Mouse (Mus musculus): ENCODE measurements around the gene Trim37. TPM values are rescaled to one million over a fixed set of nuclear protein-coding genes. Genes with fewer than 3 reads are reported as not detected.
A peak's percentile ranks its signal among the peaks of the same experiment; 100 is the strongest.

The Trim37 gene
- total and polyA plus RNA-seq, 3 experiments: 36.2 to 60.6 (median 41.9) TPM

DNA sequence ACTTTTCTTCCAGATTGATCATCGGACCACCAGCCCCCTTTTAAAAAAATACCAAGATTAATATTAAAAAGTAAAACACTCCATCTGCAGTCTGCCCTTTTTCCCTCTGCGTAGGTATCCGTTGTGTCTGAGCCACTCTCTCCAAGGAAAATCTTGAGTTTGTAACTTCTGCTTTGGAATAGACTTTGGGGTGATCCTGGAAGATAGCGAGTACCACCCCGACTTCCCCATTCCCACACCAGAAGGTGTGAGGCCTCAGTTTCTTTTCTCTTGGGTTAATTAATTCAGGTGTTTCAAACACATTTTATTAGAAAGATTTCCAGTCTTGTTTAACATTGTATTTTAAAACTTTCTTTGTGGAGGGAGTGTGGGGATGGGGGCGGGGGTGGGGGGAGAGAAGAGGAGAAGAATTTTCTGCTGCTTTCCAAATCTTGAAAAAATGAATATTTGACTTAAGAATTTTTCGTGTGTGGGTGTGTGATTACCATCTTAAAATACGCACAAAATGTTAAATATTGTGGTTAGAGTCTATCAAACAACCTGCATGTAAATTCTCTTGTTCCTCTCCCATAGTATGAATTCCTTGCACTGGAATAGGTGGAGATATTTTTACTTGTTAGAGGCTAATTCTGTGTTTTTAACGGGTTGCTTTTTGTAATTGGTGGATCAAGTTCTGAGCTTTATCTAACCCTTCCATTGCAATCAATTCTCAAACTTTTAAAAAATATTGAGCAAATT, 16.5 kb upstream of the Trim37 start:
- H3K36me3 ChIP-seq (replicated peaks in 1 of 2; ENCODE audit: control insufficient read depth in 1 of 2, insufficient read depth in 1 of 2, low read length in 1 of 2): peaks cover 14 to 46% of the 10 kb centered on the region in 2 experiments
- peak overlapping the region; percentile 100 for H3K4me2 ChIP-seq (ENCODE audit: insufficient read depth, low read depth, poor library complexity, severe bottlenecking)
- TF ChIP-seq CHD1 (IDR thresholded peaks at IDR 0.05; ENCODE audit: low read depth, low read length): peak; percentile 57; the same call in 1 of the 2 replicates
- TF ChIP-seq JUND (conservative IDR thresholded peaks at IDR 0.05; ENCODE audit: low read depth, low read length): no peak
- H3K79me2 ChIP-seq (replicated peaks; ENCODE audit: control insufficient read depth, extremely low read depth, insufficient read depth, poor library complexity, severe bottlenecking): peaks cover 70% of the 10 kb centered on the region
- peak overlapping the region; percentile 87 for H3K9ac ChIP-seq (ENCODE audit: insufficient read depth, low read depth)
- H3K9me3 ChIP-seq (replicated peaks; ENCODE audit: low read length): no peaks in the 10 kb centered on the region
- H3K4me1 ChIP-seq (ENCODE audit: control insufficient read depth in 1 of 2, insufficient read depth in 2 of 2): peaks cover 0 to 36% of the 10 kb centered on the region in 2 experiments; a peak in 2 of 4 replicates
- in situ Hi-C loops (cut with MboI; ENCODE audit: low pct_ligation_motif_present, low pct_unique_long_range_greater_than_20kb, low sequenced_read_pairs) (no loop called here), dilution Hi-C loops (cut with MboI; ENCODE audit: extremely low pct_ligation_motif_present, extremely low pct_unique_long_range_greater_than_20kb, low sequenced_read_pairs) (no loop called here)
- no peak overlapping the region for H3K27ac ChIP-seq (ENCODE audit: insufficient read depth, low read depth)
- peak overlapping the region; percentile 66 to 88 (median 78) for H3K4me3 ChIP-seq (replicated peaks in 1 of 3; ENCODE audit: low read depth in 2 of 3, low read length in 2 of 3, poor library complexity in 1 of 3)
- DNase-seq (ENCODE audit: extremely low read depth): no peak
- no peaks in the 10 kb centered on the region for H3K27me3 ChIP-seq (replicated peaks)

DNA sequence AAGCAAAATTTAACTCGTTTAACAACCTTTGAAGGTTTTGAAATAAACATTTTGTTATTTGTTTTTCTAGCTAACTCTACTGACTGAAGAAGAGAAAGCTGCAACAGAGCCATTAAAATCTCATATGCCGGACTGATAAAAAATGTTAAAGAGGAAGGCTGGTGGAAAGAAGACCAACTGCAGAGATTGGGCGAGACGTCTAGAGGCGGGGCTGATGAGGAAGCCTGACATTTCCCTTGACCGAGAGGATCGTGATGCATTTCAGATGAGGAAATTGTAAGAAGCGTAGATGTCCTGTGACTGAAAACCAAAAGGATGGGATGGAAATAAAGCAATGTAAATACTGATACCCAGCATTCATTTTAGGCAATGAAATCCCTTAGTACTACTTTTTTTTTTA, 5.0 kb upstream of the Trim37 start:
- Histone ChIP-seq H3K79me2 (replicated peaks; ENCODE audit: control insufficient read depth, extremely low read depth, insufficient read depth, poor library complexity, severe bottlenecking) (no peaks in the 10 kb centered on the region; the same call in 1 of the 2 replicates), H3K4me1 (ENCODE audit: control insufficient read depth in 1 of 2, insufficient read depth in 2 of 2) (peaks cover 0 to 3% of the 10 kb centered on the region in 2 experiments; a peak in 1 of 4 replicates), H3K9ac (ENCODE audit: insufficient read depth, low read depth) (no peak overlapping the region), H3K27me3 (replicated peaks) (no peaks in the 10 kb centered on the region), H3K4me3 (replicated peaks in 1 of 3; ENCODE audit: low read depth in 2 of 3, low read length in 2 of 3, poor library complexity in 1 of 3) (no peak overlapping the region), H3K27ac (ENCODE audit: insufficient read depth, low read depth) (no peak overlapping the region), H3K36me3 (replicated peaks in 1 of 2; ENCODE audit: control insufficient read depth in 1 of 2, insufficient read depth in 1 of 2, low read length in 1 of 2) (peaks cover 36 to 73% of the 10 kb centered on the region in 2 experiments), H3K4me2 (ENCODE audit: insufficient read depth, low read depth, poor library complexity, severe bottlenecking) (no peak overlapping the region), H3K9me3 (replicated peaks; ENCODE audit: low read length) (no peaks in the 10 kb centered on the region)
- TF ChIP-seq MAZ (IDR thresholded peaks at IDR 0.05; ENCODE audit: low read depth, low read length) (no peak), ELF1 (IDR thresholded peaks at IDR 0.05; ENCODE audit: low read depth, low read length) (no peak), JUN (IDR thresholded peaks at IDR 0.05; ENCODE audit: insufficient read depth, low read depth, low read length) (no peak)
- DNase-seq (ENCODE audit: extremely low read depth): no peak
- dilution Hi-C loops (cut with MboI; ENCODE audit: extremely low pct_ligation_motif_present, extremely low pct_unique_long_range_greater_than_20kb, low sequenced_read_pairs) (no loop called here), in situ Hi-C loops (cut with MboI; ENCODE audit: low pct_ligation_motif_present, low pct_unique_long_range_greater_than_20kb, low sequenced_read_pairs) (no loop called here)

DNA sequence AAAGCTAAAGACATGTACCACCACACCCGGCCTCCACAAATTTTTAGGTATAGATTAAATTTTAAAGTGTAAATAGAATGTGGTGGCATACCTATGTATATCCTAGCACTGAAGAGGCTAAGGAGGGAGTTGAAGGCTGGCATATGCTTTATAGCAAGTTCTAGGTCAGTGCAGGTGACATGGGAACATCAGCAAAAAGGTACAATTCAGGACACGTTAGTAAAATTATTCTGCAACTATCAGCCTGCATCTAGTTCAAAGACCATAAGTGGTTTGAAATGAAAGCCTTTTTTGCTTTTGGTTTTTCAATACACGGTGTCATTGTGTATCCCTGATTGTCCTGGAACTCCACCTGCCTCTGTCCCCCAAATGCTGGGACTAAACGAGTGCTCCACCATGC, 1.3 kb upstream of the Trim37 start:
- Histone ChIP-seq H3K4me1 (ENCODE audit: control insufficient read depth in 1 of 2, insufficient read depth in 2 of 2) (peaks cover 3 to 21% of the 10 kb centered on the region in 2 experiments), H3K79me2 (replicated peaks; ENCODE audit: control insufficient read depth, extremely low read depth, insufficient read depth, poor library complexity, severe bottlenecking) (peaks cover 11% of the 10 kb centered on the region), H3K36me3 (replicated peaks in 1 of 2; ENCODE audit: control insufficient read depth in 1 of 2, insufficient read depth in 1 of 2, low read length in 1 of 2) (peaks cover 18 to 53% of the 10 kb centered on the region in 2 experiments), H3K9me3 (replicated peaks; ENCODE audit: low read length) (no peaks in the 10 kb centered on the region), H3K9ac (ENCODE audit: insufficient read depth, low read depth) (no peak overlapping the region), H3K27me3 (replicated peaks) (no peaks in the 10 kb centered on the region), H3K4me3 (replicated peaks in 1 of 3; ENCODE audit: low read depth in 2 of 3, low read length in 2 of 3, poor library complexity in 1 of 3) (no peak overlapping the region), H3K27ac (ENCODE audit: insufficient read depth, low read depth) (no peak overlapping the region), H3K4me2 (ENCODE audit: insufficient read depth, low read depth, poor library complexity, severe bottlenecking) (no peak overlapping the region)
- dilution Hi-C loops (cut with MboI; ENCODE audit: extremely low pct_ligation_motif_present, extremely low pct_unique_long_range_greater_than_20kb, low sequenced_read_pairs): no loop called here
- TF ChIP-seq POLR2AphosphoS2 (IDR thresholded peaks at IDR 0.05; ENCODE audit: low read depth, low read length): 0 out of 2 replicates have a peak, but pooled peaks have one; percentile 52
- no peak for TF ChIP-seq SIN3A (IDR thresholded peaks at IDR 0.05; ENCODE audit: low read length)
- DNase-seq (ENCODE audit: extremely low read depth): no peak
- in situ Hi-C loops (cut with MboI; ENCODE audit: low pct_ligation_motif_present, low pct_unique_long_range_greater_than_20kb, low sequenced_read_pairs): no loop called here

All from CH12.LX (cell line).